Mouse (Mus musculus): ENCODE measurements around the gene Spag8.

Gene Spag8

GRCm38 (mm10) chr4:43649783-43650182 lies 3.6 kb downstream of the Spag8 start:
- no peak for DNase-seq (ENCODE audit: low spot score)

- DNase-seq (ENCODE audit: low spot score), result no peak
Observed at GRCm38 (mm10) chr4:43640491-43640890, 12.9 kb downstream of the Spag8 start.

- DNase-seq (ENCODE audit: low spot score), result no peak
Observed at GRCm38 (mm10) chr4:43640076-43640475, 13.3 kb downstream of the Spag8 start.

GRCm38 (mm10) chr4:43636751-43637150 lies 16.6 kb downstream of the Spag8 start:
- no peak for DNase-seq (ENCODE audit: low spot score)

- DNase-seq (ENCODE audit: low spot score), result no peak
Observed at GRCm38 (mm10) chr4:43634621-43635374, 18.6 kb downstream of the Spag8 start.

GRCm38 (mm10) chr4:43633736-43634135 lies 19.7 kb downstream of the Spag8 start:
- DNase-seq (ENCODE audit: low spot score), result no peak

- DNase-seq (ENCODE audit: low spot score), result no peak
Observed at GRCm38 (mm10) chr4:43633296-43633695, 20.1 kb downstream of the Spag8 start.

- no peak for DNase-seq (ENCODE audit: low spot score)
Observed at GRCm38 (mm10) chr4:43631956-43632920, 21.2 kb downstream of the Spag8 start.

GRCm38 (mm10) chr4:43631046-43631955 lies 22.1 kb downstream of the Spag8 start, which contains the start of gene Npr2:
TSS of gene Npr2 (plus strand) at chr4:43631935.
- peak; percentile 33 for DNase-seq (ENCODE audit: low spot score)

- DNase-seq (ENCODE audit: low spot score), result no peak
Observed at GRCm38 (mm10) chr4:43630671-43631045, 22.7 kb downstream of the Spag8 start.

- peak; percentile 74 for DNase-seq (ENCODE audit: low spot score)
Observed at GRCm38 (mm10) chr4:43630030-43630581, 23.3 kb downstream of the Spag8 start.

- no peak for DNase-seq (ENCODE audit: low spot score)
Observed at GRCm38 (mm10) chr4:43629106-43629817, 24.1 kb downstream of the Spag8 start.

- DNase-seq (ENCODE audit: low spot score), result no peak
Observed at GRCm38 (mm10) chr4:43620146-43620778, 33.1 kb downstream of the Spag8 start.

- no peak for DNase-seq (ENCODE audit: low spot score)
Observed at GRCm38 (mm10) chr4:43613060-43613730, 40.2 kb downstream of the Spag8 start.

- no peak for DNase-seq (ENCODE audit: low spot score)
Observed at GRCm38 (mm10) chr4:43612534-43612933, 40.9 kb downstream of the Spag8 start.

- no peak for DNase-seq (ENCODE audit: low spot score)
Observed at GRCm38 (mm10) chr4:43604751-43605685, 48.4 kb downstream of the Spag8 start.

- no peak for DNase-seq (ENCODE audit: low spot score)
Observed at GRCm38 (mm10) chr4:43604099-43604498, 49.3 kb downstream of the Spag8 start.

Data from ovary, postnatal 14 days (tissue).